Mouse (Mus musculus): ENCODE data around the gene H2-T3.

GRCm38 (mm10) chr17:36224451-36224850 lies 34.4 kb upstream of the H2-T3 start:
- no peak for TF ChIP-seq EP300 (optimal IDR thresholded peaks at IDR 0.05)
- no peak for TF ChIP-seq CTCF (IDR thresholded peaks at IDR 0.05; ENCODE audit: low read depth)

Measured in stomach, postnatal 0 days (tissue).